Mouse (Mus musculus): ENCODE results near the gene Gpatch1.

Gpatch1 gene

GRCm38 (mm10) chr7:35331590-35331989, 13.3 kb upstream of the Gpatch1 start:
- in situ Hi-C loops (cut with MboI, MseI), result loop anchor here (5.0 kb wide), 1 partner anchor 61 kb away; no protein-coding TSS in a partner anchor

- in situ Hi-C loops (cut with MboI, MseI), result no loop called here
Observed at GRCm38 (mm10) chr7:35322732-35323420, 4.6 kb upstream of the Gpatch1 start.

GRCm38 (mm10) chr7:35322161-35322560, 3.9 kb upstream of the Gpatch1 start:
- in situ Hi-C loops (cut with MboI, MseI), result no loop called here

GRCm38 (mm10) chr7:35319755-35320154, 1.5 kb upstream of the Gpatch1 start:
- in situ Hi-C loops (cut with MboI, MseI), result loop anchor here (10.0 kb wide), 1 partner anchor 265 kb away; the partner anchor contains the start of genes Ankrd27 and Rgs9bp

- in situ Hi-C loops (cut with MboI, MseI), result loop anchor here (10.0 kb wide), 1 partner anchor 266 kb away; the partner anchor contains the start of genes Ankrd27 and Rgs9bp
Observed at GRCm38 (mm10) chr7:35319221-35319620, 981 bp upstream of the Gpatch1 start.

GRCm38 (mm10) chr7:35314156-35314555, 4.1 kb downstream of the Gpatch1 start:
- in situ Hi-C loops (cut with MboI, MseI), result loop anchor here (10.0 kb wide), 1 partner anchor 271 kb away; the partner anchor contains the start of genes Ankrd27 and Rgs9bp

GRCm38 (mm10) chr7:35311214-35311613, 7.0 kb downstream of the Gpatch1 start:
- in situ Hi-C loops (cut with MboI, MseI), result loop anchor here (10.0 kb wide), 1 partner anchor 274 kb away; the partner anchor contains the start of genes Ankrd27 and Rgs9bp

GRCm38 (mm10) chr7:35300792-35301191, 17.4 kb downstream of the Gpatch1 start:
- in situ Hi-C loops (cut with MboI, MseI), result no loop called here

- in situ Hi-C loops (cut with MboI, MseI), result no loop called here
Observed at GRCm38 (mm10) chr7:35299656-35300055, 18.6 kb downstream of the Gpatch1 start.

- in situ Hi-C loops (cut with MboI, MseI), result no loop called here
Observed at GRCm38 (mm10) chr7:35297886-35298285, 20.4 kb downstream of the Gpatch1 start.

GRCm38 (mm10) chr7:35295631-35296030, 22.6 kb downstream of the Gpatch1 start:
- in situ Hi-C loops (cut with MboI, MseI), result no loop called here

GRCm38 (mm10) chr7:35293464-35293863, 24.8 kb downstream of the Gpatch1 start:
- in situ Hi-C loops (cut with MboI, MseI), result no loop called here

GRCm38 (mm10) chr7:35278933-35279332, 39.3 kb downstream of the Gpatch1 start:
- in situ Hi-C loops (cut with MboI, MseI), result no loop called here

- in situ Hi-C loops (cut with MboI, MseI), result no loop called here
Observed at GRCm38 (mm10) chr7:35277433-35277832, 40.8 kb downstream of the Gpatch1 start.

- in situ Hi-C loops (cut with MboI, MseI), result loop anchor here (10.0 kb wide), 1 partner anchor 245 kb away; no protein-coding TSS in a partner anchor
Observed at GRCm38 (mm10) chr7:35269443-35270024, 48.7 kb downstream of the Gpatch1 start.

GRCm38 (mm10) chr7:35267841-35268240, 50.4 kb downstream of the Gpatch1 start:
- in situ Hi-C loops (cut with MboI, MseI), result loop anchor here (10.0 kb wide), 1 partner anchor 243 kb away; no protein-coding TSS in a partner anchor

- in situ Hi-C loops (cut with MboI, MseI), result loop anchor here (10.0 kb wide), 1 partner anchor 242 kb away; no protein-coding TSS in a partner anchor
Observed at GRCm38 (mm10) chr7:35266666-35267065, 51.6 kb downstream of the Gpatch1 start.

GRCm38 (mm10) chr7:35264746-35265145, 53.5 kb downstream of the Gpatch1 start:
- in situ Hi-C loops (cut with MboI, MseI), result loop anchor here (10.0 kb wide), 1 partner anchor 240 kb away; no protein-coding TSS in a partner anchor

GRCm38 (mm10) chr7:35263595-35264489, 54.4 kb downstream of the Gpatch1 start:
- in situ Hi-C loops (cut with MboI, MseI), result loop anchor here (10.0 kb wide), 1 partner anchor 239 kb away; no protein-coding TSS in a partner anchor

- in situ Hi-C loops (cut with MboI, MseI), result no loop called here
Observed at GRCm38 (mm10) chr7:35259384-35259783, 58.9 kb downstream of the Gpatch1 start.

GRCm38 (mm10) chr7:35258294-35258693, 59.9 kb downstream of the Gpatch1 start:
- in situ Hi-C loops (cut with MboI, MseI), result no loop called here

Data from T-helper 2 cell (primary cell).